Mouse (Mus musculus) intestine, postnatal 0 days (tissue): ENCODE measurements around the gene Acer3. TPM values are rescaled to one million over a fixed set of nuclear protein-coding genes. Genes with fewer than 3 reads are reported as not detected.
"Not testable (repeated sequence)": the region's sequence is repeated elsewhere in the genome, so short reads cannot be mapped to it uniquely, and the experiment has no call there.

Experiments
- ATAC-seq: fragments of 200-750 bp; cut with Nextera tagmentation; 2 replicates; pipeline ENCODE4 v1.8.0; 2017; ENCODE audit warnings: mild to moderate bottlenecking, moderate TSS enrichment, moderate library complexity
- H3K27ac ChIP-seq: fragments of 300-500 bp; sonication (generic); 2 replicates; pipeline ENCODE4 v1.5.1; 2014; ENCODE audit warnings: mild to moderate bottlenecking, low read depth, low read length, moderate library complexity
- H3K27me3 ChIP-seq: fragments of 300-500 bp; sonication (generic); replicated peaks from 2 replicates; pipeline ENCODE4 v1.6.1; 2014; ENCODE audit warnings: low read length, mixed read lengths; ENCODE audit not compliant: control insufficient read depth, insufficient read depth
- H3K36me3 ChIP-seq: fragments of 300-500 bp; sonication (generic); 2 replicates; pipeline ENCODE4 v1.6.1; 2014; ENCODE audit warnings: mild to moderate bottlenecking, moderate library complexity; ENCODE audit not compliant: control insufficient read depth, insufficient read depth
- H3K4me1 ChIP-seq: fragments of 300-500 bp; sonication (generic); replicated peaks from 2 replicates; pipeline ENCODE4 v1.6.1; 2014; ENCODE audit warnings: antibody characterized with exemption, low read length, mixed read lengths; ENCODE audit not compliant: control insufficient read depth, insufficient read depth
- H3K4me2 ChIP-seq: fragments of 300-500 bp; sonication (generic); replicated peaks from 2 replicates; pipeline ENCODE4 v1.6.1; 2014; ENCODE audit warnings: low read depth, mild to moderate bottlenecking, moderate library complexity
- H3K4me3 ChIP-seq: fragments of 300-500 bp; sonication (generic); 2 replicates; pipeline ENCODE4 v1.5.1; 2014; ENCODE audit warnings: low read depth, low read length
- H3K9ac ChIP-seq: fragments of 300-500 bp; sonication (generic); 2 replicates; pipeline ENCODE4 v1.6.1; 2014; ENCODE audit warnings: mild to moderate bottlenecking, low read depth, low read length
- H3K9me3 ChIP-seq: fragments of 300-500 bp; sonication (generic); 2 replicates; pipeline ENCODE4 v1.6.1; 2016; ENCODE audit warnings: mixed run types; ENCODE audit not compliant: control insufficient read depth
- CTCF ChIP-seq: sonication (generic); IDR thresholded peaks from 2 replicates; pipeline ENCODE4 v1.5.1; 2016; ENCODE audit warnings: low read depth, mild to moderate bottlenecking, control low read depth, antibody characterized with exemption, moderate library complexity
- WGBS: fragments of 180-500 bp; shearing (Covaris S2); extraction: QIAGEN DNeasy Blood & Tissue Kit; methylation state at CpG from one replicate; pipeline ENCODE4 v1.1.7; 2014; 5-methylcytosine and 5-hydroxymethylcytosine counted together
- polyA plus RNA-seq: library from polyadenylated mRNA; unstranded; fragments of >200 nt; fragmentation: Nextera tagmentation; extraction: Ambion mirVana; gene quantifications from 2 replicates; pipeline ENCODE4 v1.2.1, GENCODE M21; 2015

Gene Acer3
- polyA plus RNA-seq, 1 experiment from 2014 or later = 9.7 TPM

GRCm38 (mm10) chr7:98276263-98276662, 44.7 kb downstream of the Acer3 start:
- Histone ChIP-seq H3K27me3 (no peaks in the 10 kb centered on the region), H3K4me3 (no peak overlapping the region), H3K4me1 (no peaks in the 10 kb centered on the region), H3K9me3 (no peaks in the 10 kb centered on the region), H3K27ac (no peak overlapping the region), H3K4me2 (no peak overlapping the region), H3K36me3 (no peaks in the 10 kb centered on the region), H3K9ac (no peak overlapping the region)
- ATAC-seq = no peak
- TF ChIP-seq CTCF = peak; percentile 53

DNA sequence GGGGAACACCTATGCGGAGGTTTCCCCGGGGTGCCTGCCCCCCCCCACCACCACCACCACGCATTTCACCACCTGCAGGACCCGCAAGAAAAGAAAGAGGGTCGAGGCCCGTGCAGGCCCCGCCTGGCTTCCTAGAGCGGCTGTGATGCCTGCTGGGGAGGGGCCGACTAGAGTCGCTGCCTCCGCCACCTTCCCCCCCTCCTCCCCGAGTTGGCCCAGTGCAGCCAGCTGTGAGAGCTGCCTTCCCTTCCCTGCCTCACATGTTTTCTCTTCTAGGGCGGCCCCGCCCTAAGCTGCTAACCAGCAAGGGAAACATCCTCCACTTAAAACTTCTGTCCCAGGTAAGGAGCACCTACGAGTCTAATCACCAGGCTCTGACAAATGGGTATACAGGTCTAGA, 52.8 kb downstream of the Acer3 start:
- H3K9me3 ChIP-seq, H3K4me1 ChIP-seq, H3K27me3 ChIP-seq, H3K9ac ChIP-seq, H3K4me3 ChIP-seq, H3K4me2 ChIP-seq, H3K27ac ChIP-seq, ATAC-seq, H3K36me3 ChIP-seq: not testable (repeated sequence)
- WGBS = 38% methylated on average over 15 of the region's 15 CpGs

DNA sequence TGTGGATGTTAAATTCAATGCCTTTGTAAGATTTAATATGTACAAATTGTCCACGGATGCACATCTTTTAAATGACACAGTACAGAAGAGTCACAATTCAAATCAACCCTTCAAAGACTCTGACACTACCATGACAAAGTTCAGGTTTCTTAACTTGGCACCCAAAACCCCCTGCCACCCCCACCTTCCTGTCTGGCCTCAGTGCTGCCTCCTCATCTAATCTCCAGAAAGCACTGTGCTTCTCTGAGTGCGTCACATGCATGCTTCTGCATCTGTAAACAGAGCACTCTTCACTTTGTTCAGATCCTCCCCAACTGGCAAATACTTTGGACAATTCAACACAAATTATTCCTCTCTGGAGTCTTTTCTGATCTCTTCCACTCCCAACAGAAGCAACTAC, 68.5 kb downstream of the Acer3 start:
- Histone ChIP-seq H3K36me3 (0 out of 2 replicates have a peak, but pooled peaks cover 5% of the 10 kb centered on the region), H3K9ac (no peak overlapping the region), H3K9me3 (no peaks in the 10 kb centered on the region), H3K4me3 (no peak overlapping the region), H3K4me1 (no peaks in the 10 kb centered on the region), H3K27me3 (no peaks in the 10 kb centered on the region), H3K27ac (no peak overlapping the region), H3K4me2 (no peak overlapping the region)
- 81% methylated on average over 2 of the region's 2 CpGs for WGBS
- no peak for TF ChIP-seq CTCF
- no peak for ATAC-seq

DNA sequence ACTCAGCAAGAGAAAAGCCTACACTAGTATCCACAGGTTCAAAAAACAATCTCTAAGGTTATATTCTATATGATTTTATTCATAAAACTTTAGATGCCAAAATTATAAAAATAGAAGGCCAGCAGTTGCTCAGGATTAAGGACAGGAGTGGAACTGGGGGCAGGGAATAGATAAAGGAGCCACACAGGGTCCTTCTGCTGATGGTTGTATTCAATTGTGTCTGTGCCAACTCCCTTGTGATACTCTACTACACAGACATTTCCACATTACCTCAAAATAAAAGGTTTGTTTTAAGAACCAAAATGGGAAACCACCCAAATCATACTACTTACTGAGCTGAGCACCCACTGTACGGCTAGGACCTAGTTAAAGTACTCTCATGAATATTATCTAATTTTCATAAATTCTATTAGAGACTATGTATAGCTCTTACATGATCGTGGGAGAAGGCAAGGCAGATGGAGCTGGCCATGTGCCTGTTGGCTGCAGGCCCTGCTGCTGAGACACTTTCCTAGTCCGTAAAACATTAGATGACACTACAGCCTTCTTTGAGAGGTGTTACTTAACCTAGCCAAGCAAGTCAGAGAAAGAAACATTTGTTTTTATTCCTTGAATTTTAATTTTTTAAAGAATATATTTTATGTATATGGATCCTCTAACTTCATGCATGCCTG, 84.2 kb downstream of the Acer3 start:
- H3K4me2 ChIP-seq = no peak overlapping the region
- ATAC-seq = no peak

GRCm38 (mm10) chr7:98223796-98224195, 97.2 kb downstream of the Acer3 start:
- Histone ChIP-seq H3K9ac (no peak overlapping the region), H3K4me1 (no peaks in the 10 kb centered on the region), H3K27ac (no peak overlapping the region), H3K4me2 (no peak overlapping the region), H3K9me3 (no peaks in the 10 kb centered on the region), H3K27me3 (no peaks in the 10 kb centered on the region), H3K4me3 (no peak overlapping the region), H3K36me3 (no peaks in the 10 kb centered on the region)
- TF ChIP-seq CTCF = no peak
- no peak for ATAC-seq
- 95% methylated on average over 4 of the region's 4 CpGs for WGBS

More for the DNA sequence above, 84.2 kb downstream of the Acer3 start:
- TF ChIP-seq CTCF = no peak
- Histone ChIP-seq H3K36me3 (no peaks in the 10 kb centered on the region), H3K9ac (no peak overlapping the region), H3K27ac (no peak overlapping the region), H3K9me3 (no peaks in the 10 kb centered on the region), H3K4me3 (no peak overlapping the region), H3K4me1 (no peaks in the 10 kb centered on the region), H3K27me3 (no peaks in the 10 kb centered on the region)
- 68% methylated on average over 3 of the region's 3 CpGs for whole genome bisulfite sequencing

DNA sequence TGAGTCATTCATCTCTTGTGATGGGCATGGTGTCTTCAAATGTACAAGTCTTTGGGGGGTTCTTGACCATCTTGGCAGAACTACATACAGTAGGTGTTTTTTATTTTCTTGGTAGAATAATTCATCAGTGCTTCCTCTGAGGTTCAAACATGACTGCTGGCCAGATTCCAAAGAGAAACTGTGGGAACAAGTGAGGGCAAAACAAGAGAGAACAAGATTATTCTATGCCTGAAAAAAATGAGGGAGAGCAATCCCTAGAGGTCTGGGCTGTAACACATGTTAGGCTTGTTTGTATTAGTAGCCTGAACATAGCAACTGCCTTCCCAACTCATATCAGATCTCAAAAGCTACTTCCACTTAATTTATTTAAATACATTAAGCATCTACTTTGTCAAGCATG, 104.3 kb downstream of the Acer3 start:
- H3K27ac ChIP-seq = no peak overlapping the region
- no peaks in the 10 kb centered on the region for H3K36me3 ChIP-seq
- no peak for TF ChIP-seq CTCF
- no peaks in the 10 kb centered on the region for H3K9me3 ChIP-seq
- no peaks in the 10 kb centered on the region for H3K27me3 ChIP-seq
- H3K4me3 ChIP-seq = no peak overlapping the region
- no peaks in the 10 kb centered on the region for H3K4me1 ChIP-seq
- H3K9ac ChIP-seq = no peak overlapping the region
- ATAC-seq = no peak
- H3K4me2 ChIP-seq = no peak overlapping the region

DNA sequence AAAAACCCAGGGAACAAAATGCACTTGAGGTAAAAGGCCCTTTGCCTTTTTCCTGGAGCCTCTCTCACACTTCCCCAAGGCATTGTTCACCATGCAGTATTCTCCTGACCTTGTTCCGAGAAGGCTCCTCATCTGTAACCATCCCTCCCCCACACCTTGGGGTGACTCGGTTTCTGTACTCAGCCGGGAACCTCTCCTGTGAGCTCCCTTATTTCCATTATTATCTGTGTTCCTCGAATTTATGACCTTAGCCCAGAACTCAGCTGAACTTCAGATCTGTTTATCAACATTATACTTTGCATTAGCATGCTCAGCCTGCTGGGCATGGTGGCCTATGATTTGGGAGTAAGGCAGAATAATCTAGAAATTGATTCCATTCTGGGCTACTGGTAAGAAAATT, 118.1 kb downstream of the Acer3 start:
- Histone ChIP-seq H3K4me1 (no peaks in the 10 kb centered on the region), H3K27me3 (no peaks in the 10 kb centered on the region), H3K9ac (no peak overlapping the region), H3K4me3 (no peak overlapping the region), H3K9me3 (no peaks in the 10 kb centered on the region), H3K36me3 (no peaks in the 10 kb centered on the region), H3K4me2 (no peak overlapping the region), H3K27ac (no peak overlapping the region)
- 37% methylated on average over 4 of the region's 4 CpGs for WGBS
- no peak for ATAC-seq
- TF ChIP-seq CTCF = no peak
